Mouse (Mus musculus) left cerebral cortex, adult 11 months (tissue): ENCODE measurements around the gene Ttll9.

Source experiments
- DNase-seq: peaks from one replicate; pipeline ENCODE4 v3.0.0; 2022; ENCODE audit warnings: low spot score

Gene Ttll9

GRCm38 (mm10) chr2:152962091-152962793 is at the start of gene Ttll9:
Gene Ttll9, plus strand, starts transcription at chr2:152962485.
- DNase-seq, result peak; percentile 82

- DNase-seq, result no peak
Measured at GRCm38 (mm10) chr2:152913471-152913870, 48.8 kb upstream of the Ttll9 start.

GRCm38 (mm10) chr2:152914310-152915120 is 47.8 kb upstream of the Ttll9 start:
- peak; percentile 78 for DNase-seq

- no peak for DNase-seq
Measured at GRCm38 (mm10) chr2:152915453-152915852, 46.8 kb upstream of the Ttll9 start.

GRCm38 (mm10) chr2:152916111-152916510 is 46.2 kb upstream of the Ttll9 start:
- DNase-seq, result no peak

GRCm38 (mm10) chr2:152917671-152918070 is 44.6 kb upstream of the Ttll9 start:
- DNase-seq, result no peak

- DNase-seq, result no peak
Measured at GRCm38 (mm10) chr2:152922376-152922775, 39.9 kb upstream of the Ttll9 start.

GRCm38 (mm10) chr2:152923621-152924020 is 38.7 kb upstream of the Ttll9 start:
- no peak for DNase-seq

- no peak for DNase-seq
Measured at GRCm38 (mm10) chr2:152924128-152924527, 38.2 kb upstream of the Ttll9 start.

- DNase-seq, result no peak
Measured at GRCm38 (mm10) chr2:152924543-152924942, 37.7 kb upstream of the Ttll9 start.

GRCm38 (mm10) chr2:152925189-152925872 is 37.0 kb upstream of the Ttll9 start:
- no peak for DNase-seq

- DNase-seq, result no peak
Measured at GRCm38 (mm10) chr2:152926896-152927295, 35.4 kb upstream of the Ttll9 start.

- DNase-seq, result no peak
Measured at GRCm38 (mm10) chr2:152927371-152927770, 34.9 kb upstream of the Ttll9 start.

GRCm38 (mm10) chr2:152928219-152928987 is 33.9 kb upstream of the Ttll9 start:
- no peak for DNase-seq

- no peak for DNase-seq
Measured at GRCm38 (mm10) chr2:152928988-152929370, 33.3 kb upstream of the Ttll9 start.

- no peak for DNase-seq
Measured at GRCm38 (mm10) chr2:152930276-152930675, 32.0 kb upstream of the Ttll9 start.

- no peak for DNase-seq
Measured at GRCm38 (mm10) chr2:152931456-152932160, 30.7 kb upstream of the Ttll9 start.

- DNase-seq, result no peak
Measured at GRCm38 (mm10) chr2:152933048-152933447, 29.2 kb upstream of the Ttll9 start, which contains the start of gene Foxs1. Gene Foxs1, minus strand, starts transcription at chr2:152933208.

- no peak for DNase-seq
Measured at GRCm38 (mm10) chr2:152933614-152934013, 28.7 kb upstream of the Ttll9 start.

GRCm38 (mm10) chr2:152939846-152940245 is 22.4 kb upstream of the Ttll9 start:
- no peak for DNase-seq

GRCm38 (mm10) chr2:152941106-152941505 is 21.2 kb upstream of the Ttll9 start:
- no peak for DNase-seq
